11 mouse cellular contexts compared by ENCODE assay signal in genomic region chr7:74060306-74060946, GRCm38 (mm10). TPM values are rescaled to one million over a fixed set of nuclear protein-coding genes. Genes with fewer than 3 reads are reported as not detected.
DNase-seq lines count a peak whose midpoint lies in the region; ATAC-seq and TF ChIP-seq lines count a peak whose summit lies in the region.
"Had no signal": no experiment of that assay in that cellular context is flagged by ENCODE, and none has a peak within 500 bp of the region (broad histone marks: within the 10 kb centered on the region; RNA-seq: fewer than 3 reads in every experiment).

No protein-coding gene starts in this region.

- no peak overlapping the region for H3K4me3 ChIP-seq in left cerebral cortex, adult 2 months
- no peak overlapping the region for H3K4me3 ChIP-seq in kidney, postnatal 0 days (replicated peaks; ENCODE audit: low read depth, low read length)
- H3K4me3 ChIP-seq: liver, embryonic 13.5 days had no signal

- peak; percentile 30 for DNase-seq in adrenal gland, postnatal 14 days
- DNase-seq in adrenal gland, postnatal 25 days, result no peak
- DNase-seq in left cerebral cortex, postnatal 4 days, result peak; percentile 61
- no peak for DNase-seq in left cerebral cortex, adult 2 months (ENCODE audit: extremely low spot score in 1 of 2, low spot score in 2 of 2)
- peak; percentile 58 for DNase-seq in kidney, postnatal 0 days (ENCODE audit: low spot score)
- peak; percentile 22 for DNase-seq in ovary, postnatal 14 days (ENCODE audit: low spot score)
- no peak for DNase-seq in left cerebral cortex, adult 18-20 months (ENCODE audit: low spot score in 2 of 2)
- DNase-seq: liver, embryonic 13.5 days; retina, postnatal 1 day had no signal

- WGBS in kidney, postnatal 0 days, result 57% methylated on average over 3 of the region's 3 CpGs

- TF ChIP-seq CTCF in left cerebral cortex, adult 2 months (IDR thresholded peaks at IDR 0.05), result no peak
- no peak for TF ChIP-seq CTCF in kidney, postnatal 0 days (IDR thresholded peaks at IDR 0.05; ENCODE audit: low read depth)

- no peak overlapping the region for H3K9ac ChIP-seq in kidney, postnatal 0 days (ENCODE audit: low read depth, low read length)
- H3K9ac ChIP-seq: liver, embryonic 13.5 days had no signal

- no peaks in the 10 kb centered on the region for H3K27me3 ChIP-seq in kidney, postnatal 0 days (ENCODE audit: insufficient read depth, low read length)
- H3K27me3 ChIP-seq: liver, embryonic 13.5 days had no signal

- H3K36me3 ChIP-seq in kidney, postnatal 0 days (ENCODE audit: insufficient read depth, low read length), result no peaks in the 10 kb centered on the region
- H3K36me3 ChIP-seq: liver, embryonic 13.5 days had no signal

- ATAC-seq in kidney, postnatal 0 days (replicated peaks; ENCODE audit: low FRiP score, low read depth), result no peak; the same call in 1 of the 2 replicates
- ATAC-seq in megakaryocyte progenitor cell, adult 5-6 weeks (replicated peaks; ENCODE audit: poor library complexity), result no peak
- ATAC-seq: forebrain, embryonic 16.5 days had no signal

- H3K27ac ChIP-seq in left cerebral cortex, adult 2 months, result no peak overlapping the region
- no peak overlapping the region for H3K27ac ChIP-seq in kidney, postnatal 0 days
- H3K27ac ChIP-seq: liver, embryonic 13.5 days had no signal

- intact Hi-C loops in left cerebral cortex, postnatal 4 days (cut with DNase I), result no loop called here
- intact Hi-C loops in left cerebral cortex, adult 2 months (cut with DNase I), result no loop called here

- H3K9me3 ChIP-seq in kidney, postnatal 0 days (replicated peaks; ENCODE audit: low read length), result no peaks in the 10 kb centered on the region
- H3K9me3 ChIP-seq: liver, embryonic 13.5 days had no signal

- peaks cover 11% of the 10 kb centered on the region; the same call in 1 of the 2 replicates for H3K4me1 ChIP-seq in kidney, postnatal 0 days (replicated peaks; ENCODE audit: insufficient read depth, low read length)
- H3K4me1 ChIP-seq: liver, embryonic 13.5 days had no signal

- H3K4me2 ChIP-seq in kidney, postnatal 0 days (ENCODE audit: low read length), result no peak overlapping the region
- H3K4me2 ChIP-seq: liver, embryonic 13.5 days had no signal

RNA-seq across cellular contexts. Expression of gene St8sia2, which starts 46.9 kb away (rescaled TPM):
- total RNA-seq in adrenal gland, postnatal 14 days (2021), result 1.0 and 2.4 TPM in 2 replicates
- total RNA-seq in adrenal gland, postnatal 25 days (2021), result 0.81 and 1.8 TPM in 2 replicates
- total RNA-seq in left cerebral cortex, postnatal 4 days (2021), result 100 to 1,000 TPM; 135 TPM
- total RNA-seq in left cerebral cortex, adult 2 months (2021), result 1 to 10 TPM; 1.5 to 2.2 TPM
- 5.0 and 5.1 TPM in 2 replicates for polyA plus RNA-seq in kidney, postnatal 0 days (2015; fragmentation: Nextera tagmentation; extraction: Ambion mirVana)
- 1 to 10 TPM in 1 of 2 experiments, under 1 TPM in 1; 0.94 to 1.3 TPM for total RNA-seq in left cerebral cortex, adult 18-20 months (2021)
- not detected in 2 replicates for total RNA-seq in megakaryocyte progenitor cell, adult 5-6 weeks (2015)
- 0.17 TPM in 1 of 2 replicates, not detected in the other for total RNA-seq in megakaryocyte progenitor cell, adult 5-6 weeks (2017)

Comparison
In these comparisons a context has a peak if more than half of its experiments do, and no peak if none do; other contexts are left out.
1. DNase-seq: peak in adrenal gland, postnatal 14 days (single experiment), left cerebral cortex, postnatal 4 days (single experiment), kidney, postnatal 0 days (single experiment) and ovary, postnatal 14 days (single experiment); none in adrenal gland, postnatal 25 days (single experiment), left cerebral cortex, adult 2 months (0 of 2) and left cerebral cortex, adult 18-20 months (0 of 2).
2. RNA of gene St8sia2, which starts 46.9 kb away (total RNA-seq): 135 TPM in left cerebral cortex, postnatal 4 days; 1.5 to 2.2 TPM in left cerebral cortex, adult 2 months, 0.81 to 1.8 TPM in adrenal gland, postnatal 25 days, 0.94 to 1.3 TPM in left cerebral cortex, adult 18-20 months, 1.0 to 2.4 TPM in adrenal gland, postnatal 14 days and 0.17 TPM in megakaryocyte progenitor cell, adult 5-6 weeks; every median in the first group is over 10 times any median in the second.